Mouse (Mus musculus): ENCODE measurements around the gene Mmd. TPM values are rescaled to one million over a fixed set of nuclear protein-coding genes. Genes with fewer than 3 reads are reported as not detected.

Mmd gene
- polyA plus RNA-seq, 1 experiment from 2014 or later, result 27.1 TPM

- no peak overlapping the region for H3K4me3 ChIP-seq (ENCODE audit: low read depth, low read length)
- H3K27ac ChIP-seq (replicated peaks; ENCODE audit: low read depth, low read length), result no peak overlapping the region
- DNase-seq (ENCODE audit: low spot score), result no peak
- peaks cover 40% of the 10 kb centered on the region for H3K36me3 ChIP-seq (ENCODE audit: control insufficient read depth, insufficient read depth, low read length)
- H3K9me3 ChIP-seq (ENCODE audit: control insufficient read depth, low read length), result no peaks in the 10 kb centered on the region
- no peak for ATAC-seq (ENCODE audit: low read depth)
- 0 out of 2 replicates have a peak overlapping the region, but pooled peaks have one; percentile 33 for H3K4me2 ChIP-seq (ENCODE audit: low read depth, low read length)
- no peaks in the 10 kb centered on the region for H3K27me3 ChIP-seq (replicated peaks; ENCODE audit: control insufficient read depth, insufficient read depth, low read length)
- 81% methylated on average over 5 of the region's 5 CpGs for WGBS
- no peak overlapping the region for H3K9ac ChIP-seq (ENCODE audit: low read depth, low read length)
- H3K4me1 ChIP-seq (ENCODE audit: control insufficient read depth, insufficient read depth, low read length), result 0 out of 2 replicates have a peak, but pooled peaks cover 7% of the 10 kb centered on the region
Measured at GRCm38 (mm10) chr11:90268934-90269333, 19.7 kb downstream of the Mmd start.

- Histone ChIP-seq H3K4me3 (ENCODE audit: low read depth, low read length) (no peak overlapping the region), H3K9me3 (ENCODE audit: control insufficient read depth, low read length) (no peaks in the 10 kb centered on the region), H3K4me2 (ENCODE audit: low read depth, low read length) (peak overlapping the region; percentile 33), H3K4me1 (ENCODE audit: control insufficient read depth, insufficient read depth, low read length) (0 out of 2 replicates have a peak, but pooled peaks cover 7% of the 10 kb centered on the region), H3K27ac (replicated peaks; ENCODE audit: low read depth, low read length) (no peak overlapping the region), H3K9ac (ENCODE audit: low read depth, low read length) (no peak overlapping the region), H3K36me3 (ENCODE audit: control insufficient read depth, insufficient read depth, low read length) (peaks cover 40% of the 10 kb centered on the region), H3K27me3 (replicated peaks; ENCODE audit: control insufficient read depth, insufficient read depth, low read length) (no peaks in the 10 kb centered on the region)
- 39% methylated on average over 18 of the region's 18 CpGs for WGBS
- peak; percentile 71 for DNase-seq (ENCODE audit: low spot score)
- peak; percentile 32; the same call in 1 of the 2 replicates for ATAC-seq (ENCODE audit: low read depth)
Measured at GRCm38 (mm10) chr11:90269398-90270123, 20.3 kb downstream of the Mmd start.

DNA sequence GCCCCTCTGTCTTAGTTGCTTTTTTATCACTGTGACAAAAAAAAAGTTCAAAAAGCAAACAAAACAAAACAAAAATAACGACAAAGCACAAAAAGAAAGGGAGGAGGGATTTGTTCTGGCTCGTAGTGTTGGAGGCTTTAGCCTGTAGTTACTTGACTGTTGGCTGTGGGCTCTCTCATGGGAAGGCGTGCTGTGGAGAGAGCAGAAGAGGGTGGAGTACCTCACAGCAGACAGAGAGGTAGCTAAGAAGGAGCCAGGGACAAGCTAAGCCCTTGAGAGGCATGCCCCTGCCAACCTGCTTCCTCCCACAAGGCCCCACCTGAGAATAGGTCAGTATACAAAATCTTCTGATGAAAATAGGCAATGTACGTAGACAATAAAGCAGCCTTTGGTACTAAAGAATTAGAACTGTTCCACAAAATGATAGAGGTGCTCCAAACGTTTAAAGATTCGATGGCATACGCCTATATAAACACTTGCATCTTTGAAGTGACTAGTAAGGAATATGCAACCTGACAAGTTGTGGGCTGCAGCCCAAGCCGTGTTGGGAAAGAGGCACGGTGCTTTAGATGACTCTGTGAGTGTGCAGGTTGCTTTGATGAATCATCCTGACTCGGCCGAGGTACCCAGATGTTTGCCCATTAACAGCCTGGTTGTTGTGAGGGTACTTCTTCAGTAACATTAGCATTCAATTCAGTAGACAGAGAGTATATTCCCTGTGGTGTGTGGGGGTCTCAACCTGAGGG is 21.0 kb downstream of the Mmd start:
- Histone ChIP-seq H3K4me1 (ENCODE audit: control insufficient read depth, insufficient read depth, low read length) (0 out of 2 replicates have a peak, but pooled peaks cover 7% of the 10 kb centered on the region), H3K4me3 (ENCODE audit: low read depth, low read length) (no peak overlapping the region), H3K9ac (ENCODE audit: low read depth, low read length) (no peak overlapping the region), H3K27ac (replicated peaks; ENCODE audit: low read depth, low read length) (no peak overlapping the region), H3K36me3 (ENCODE audit: control insufficient read depth, insufficient read depth, low read length) (peaks cover 40% of the 10 kb centered on the region), H3K27me3 (replicated peaks; ENCODE audit: control insufficient read depth, insufficient read depth, low read length) (no peaks in the 10 kb centered on the region), H3K9me3 (ENCODE audit: control insufficient read depth, low read length) (no peaks in the 10 kb centered on the region), H3K4me2 (ENCODE audit: low read depth, low read length) (no peak overlapping the region; the same call in 1 of the 2 replicates)
- DNase-seq (ENCODE audit: low spot score) (no peak), ATAC-seq (ENCODE audit: low read depth) (no peak)
- WGBS, result 77% methylated on average over 11 of the region's 11 CpGs

GRCm38 (mm10) chr11:90274187-90274586 is 24.9 kb downstream of the Mmd start:
- Histone ChIP-seq H3K9ac (ENCODE audit: low read depth, low read length) (no peak overlapping the region), H3K27me3 (replicated peaks; ENCODE audit: control insufficient read depth, insufficient read depth, low read length) (no peaks in the 10 kb centered on the region), H3K9me3 (ENCODE audit: control insufficient read depth, low read length) (no peaks in the 10 kb centered on the region), H3K36me3 (ENCODE audit: control insufficient read depth, insufficient read depth, low read length) (peaks cover 42% of the 10 kb centered on the region), H3K27ac (replicated peaks; ENCODE audit: low read depth, low read length) (no peak overlapping the region), H3K4me1 (ENCODE audit: control insufficient read depth, insufficient read depth, low read length) (0 out of 2 replicates have a peak, but pooled peaks cover 5% of the 10 kb centered on the region), H3K4me2 (ENCODE audit: low read depth, low read length) (no peak overlapping the region), H3K4me3 (ENCODE audit: low read depth, low read length) (no peak overlapping the region)
- ATAC-seq (ENCODE audit: low read depth) (no peak), DNase-seq (ENCODE audit: low spot score) (no peak)
- 47% methylated on average over 1 of the region's 1 CpGs for WGBS

- H3K36me3 ChIP-seq (ENCODE audit: control insufficient read depth, insufficient read depth, low read length), result peaks cover 42% of the 10 kb centered on the region
- 86% methylated on average over 7 of the region's 7 CpGs for WGBS
- ATAC-seq (ENCODE audit: low read depth), result no peak
Measured at GRCm38 (mm10) chr11:90275663-90276062, 26.4 kb downstream of the Mmd start.

GRCm38 (mm10) chr11:90276150-90276549 is 26.9 kb downstream of the Mmd start:
- Histone ChIP-seq H3K27me3 (replicated peaks; ENCODE audit: control insufficient read depth, insufficient read depth, low read length) (no peaks in the 10 kb centered on the region), H3K4me1 (ENCODE audit: control insufficient read depth, insufficient read depth, low read length) (no peaks in the 10 kb centered on the region), H3K36me3 (ENCODE audit: control insufficient read depth, insufficient read depth, low read length) (peaks cover 42% of the 10 kb centered on the region), H3K9ac (ENCODE audit: low read depth, low read length) (no peak overlapping the region), H3K4me2 (ENCODE audit: low read depth, low read length) (no peak overlapping the region), H3K9me3 (ENCODE audit: control insufficient read depth, low read length) (no peaks in the 10 kb centered on the region), H3K4me3 (ENCODE audit: low read depth, low read length) (no peak overlapping the region), H3K27ac (replicated peaks; ENCODE audit: low read depth, low read length) (no peak overlapping the region)
- 84% methylated on average over 8 of the region's 8 CpGs for WGBS
- ATAC-seq (ENCODE audit: low read depth) (no peak), DNase-seq (ENCODE audit: low spot score) (no peak)

More at GRCm38 (mm10) chr11:90275663-90276062, 26.4 kb downstream of the Mmd start:
- H3K27ac ChIP-seq (replicated peaks; ENCODE audit: low read depth, low read length), result no peak overlapping the region
- H3K4me2 ChIP-seq (ENCODE audit: low read depth, low read length), result no peak overlapping the region
- H3K4me3 ChIP-seq (ENCODE audit: low read depth, low read length), result no peak overlapping the region
- H3K9me3 ChIP-seq (ENCODE audit: control insufficient read depth, low read length), result no peaks in the 10 kb centered on the region
- H3K9ac ChIP-seq (ENCODE audit: low read depth, low read length), result no peak overlapping the region
- no peak for DNase-seq (ENCODE audit: low spot score)
- H3K4me1 ChIP-seq (ENCODE audit: control insufficient read depth, insufficient read depth, low read length), result no peaks in the 10 kb centered on the region
- H3K27me3 ChIP-seq (replicated peaks; ENCODE audit: control insufficient read depth, insufficient read depth, low read length), result no peaks in the 10 kb centered on the region

DNA sequence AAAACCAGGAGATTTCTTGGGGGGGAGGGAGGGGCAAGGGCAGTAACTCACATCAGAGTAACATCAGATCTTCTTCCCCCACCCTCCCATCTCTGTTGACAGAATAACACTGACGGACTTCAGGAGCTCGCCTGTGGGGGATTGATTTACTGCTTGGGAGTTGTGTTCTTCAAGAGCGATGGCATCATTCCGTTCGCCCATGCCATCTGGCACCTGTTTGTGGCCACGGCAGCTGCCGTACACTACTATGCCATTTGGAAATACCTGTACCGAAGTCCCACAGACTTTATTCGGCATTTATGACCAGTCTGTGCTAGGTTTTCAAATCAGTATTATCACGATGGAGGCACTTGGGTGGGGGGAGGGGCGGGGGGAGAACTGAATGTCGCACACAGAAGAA is 27.3 kb downstream of the Mmd start:
- Histone ChIP-seq H3K27ac (replicated peaks; ENCODE audit: low read depth, low read length) (no peak overlapping the region), H3K9ac (ENCODE audit: low read depth, low read length) (no peak overlapping the region)

DNA sequence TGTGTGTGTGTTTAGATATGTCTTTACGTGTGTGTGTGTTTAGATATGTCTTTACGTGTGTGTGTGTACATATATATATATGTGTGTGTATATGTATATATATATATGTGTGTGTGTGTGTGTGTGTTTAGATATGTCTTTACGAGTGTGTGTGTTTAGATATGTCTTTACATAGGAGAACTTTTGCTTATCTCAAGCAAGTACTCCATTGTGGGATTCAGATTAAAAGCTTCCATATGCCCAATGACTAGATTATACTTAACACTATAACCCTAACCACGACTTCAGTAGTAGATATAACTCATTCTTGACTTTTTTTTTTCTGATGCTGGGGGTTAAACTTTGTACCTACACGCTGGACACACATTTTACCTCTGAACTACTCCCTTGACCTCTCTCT is 30.8 kb downstream of the Mmd start:
- Histone ChIP-seq H3K4me2 (ENCODE audit: low read depth, low read length) (no peak overlapping the region), H3K4me1 (ENCODE audit: control insufficient read depth, insufficient read depth, low read length) (no peaks in the 10 kb centered on the region), H3K27ac (replicated peaks; ENCODE audit: low read depth, low read length) (no peak overlapping the region), H3K27me3 (replicated peaks; ENCODE audit: control insufficient read depth, insufficient read depth, low read length) (no peaks in the 10 kb centered on the region), H3K4me3 (ENCODE audit: low read depth, low read length) (no peak overlapping the region), H3K36me3 (ENCODE audit: control insufficient read depth, insufficient read depth, low read length) (peaks cover 19% of the 10 kb centered on the region), H3K9me3 (ENCODE audit: control insufficient read depth, low read length) (no peaks in the 10 kb centered on the region), H3K9ac (ENCODE audit: low read depth, low read length) (no peak overlapping the region)
- ATAC-seq (ENCODE audit: low read depth) (no peak), DNase-seq (ENCODE audit: low spot score) (no peak)
- 93% methylated on average over 5 of the region's 5 CpGs for WGBS

More for the DNA sequence above, 27.3 kb downstream of the Mmd start:
- H3K27me3 ChIP-seq (replicated peaks; ENCODE audit: control insufficient read depth, insufficient read depth, low read length), result no peaks in the 10 kb centered on the region
- 97% methylated on average over 12 of the region's 12 CpGs for WGBS
- DNase-seq (ENCODE audit: low spot score) (no peak), ATAC-seq (ENCODE audit: low read depth) (no peak)
- H3K4me1 ChIP-seq (ENCODE audit: control insufficient read depth, insufficient read depth, low read length), result no peaks in the 10 kb centered on the region
- H3K4me3 ChIP-seq (ENCODE audit: low read depth, low read length), result no peak overlapping the region
- H3K9me3 ChIP-seq (ENCODE audit: control insufficient read depth, low read length), result no peaks in the 10 kb centered on the region
- no peak overlapping the region for H3K4me2 ChIP-seq (ENCODE audit: low read depth, low read length)
- peaks cover 42% of the 10 kb centered on the region for H3K36me3 ChIP-seq (ENCODE audit: control insufficient read depth, insufficient read depth, low read length)

Measured in embryonic facial prominence, embryonic 14.5 days (tissue).